Mouse (Mus musculus) heart, adult 2 months (tissue): ENCODE measurements around the gene Camta1.

Experiments
- CTCF ChIP-seq: fragments of 200-600 bp; IDR thresholded peaks from 2 replicates; pipeline ENCODE4 v1.8.1; 2022; ENCODE audit warnings: antibody characterized with exemption, mild to moderate bottlenecking, moderate library complexity
- EP300 ChIP-seq: fragments of 200-500 bp; IDR thresholded peaks from 2 replicates; pipeline ENCODE4 v1.6.1; 2011; ENCODE audit warnings: low read depth, low read length, control low read depth; ENCODE audit not compliant: insufficient read depth
- POLR2A ChIP-seq: fragments of 200-500 bp; IDR thresholded peaks from 2 replicates; pipeline ENCODE4 v1.6.1; 2011; ENCODE audit warnings: mild to moderate bottlenecking, low read depth, low read length, control low read depth; ENCODE audit not compliant: insufficient read depth

- TF ChIP-seq EP300 = no peak
- no peak for TF ChIP-seq CTCF
- TF ChIP-seq POLR2A = no peak
Measured at GRCm38 (mm10) chr4:150938063-150938452, 923.6 kb downstream of the Camta1 start.
